Mouse (Mus musculus): ENCODE measurements around the gene Fastk.

Gene Fastk

GRCm38 (mm10) chr5:24452691-24453233 is 7.7 kb upstream of the Fastk start:
- DNase-seq = peak; percentile 62

- DNase-seq = peak; percentile 59
These were observed 7.1 kb upstream of the Fastk start, which contains the start of gene Agap3 for GRCm38 (mm10) chr5:24452030-24452690. Gene Agap3, plus strand, starts transcription at chr5:24452177.

GRCm38 (mm10) chr5:24451264-24452029 is 6.4 kb upstream of the Fastk start:
- DNase-seq = peak; percentile 93

- peak; percentile 85 for DNase-seq
These were observed 2.7 kb upstream of the Fastk start, which contains the start of gene Tmub1 for GRCm38 (mm10) chr5:24447624-24448298. Gene Tmub1, minus strand, starts transcription at chr5:24447854.

- no peak for DNase-seq
These were observed 1.5 kb upstream of the Fastk start for GRCm38 (mm10) chr5:24446630-24447029.

- no peak for DNase-seq
These were observed 467 bp upstream of the Fastk start for GRCm38 (mm10) chr5:24445428-24446080.

- DNase-seq = no peak
These were observed 1.2 kb downstream of the Fastk start for GRCm38 (mm10) chr5:24443927-24444326.

- no peak for DNase-seq
These were observed 1.9 kb downstream of the Fastk start for GRCm38 (mm10) chr5:24443204-24443603.

- no peak for DNase-seq
These were observed 3.1 kb downstream of the Fastk start for GRCm38 (mm10) chr5:24442029-24442428.

- no peak for DNase-seq
These were observed 3.9 kb downstream of the Fastk start for GRCm38 (mm10) chr5:24441187-24441586.

- no peak for DNase-seq
These were observed 11.1 kb downstream of the Fastk start for GRCm38 (mm10) chr5:24433993-24434392.

GRCm38 (mm10) chr5:24428596-24428995 is 16.5 kb downstream of the Fastk start:
- no peak for DNase-seq

- peak; percentile 62 for DNase-seq
These were observed 17.1 kb downstream of the Fastk start for GRCm38 (mm10) chr5:24427981-24428402.

GRCm38 (mm10) chr5:24427285-24427633 is 17.8 kb downstream of the Fastk start:
- no peak for DNase-seq

- DNase-seq = no peak
These were observed 18.4 kb downstream of the Fastk start for GRCm38 (mm10) chr5:24426556-24427284.

- DNase-seq = peak; percentile 54
These were observed 19.1 kb downstream of the Fastk start for GRCm38 (mm10) chr5:24426037-24426432.

GRCm38 (mm10) chr5:24425421-24426036 is 19.6 kb downstream of the Fastk start:
- DNase-seq = no peak

- peak; percentile 94 for DNase-seq
These were observed 20.2 kb downstream of the Fastk start for GRCm38 (mm10) chr5:24424861-24425411.

- DNase-seq = peak; percentile 22
These were observed 20.9 kb downstream of the Fastk start for GRCm38 (mm10) chr5:24424004-24424781.

All from retina, postnatal 1 day (tissue).